Mouse (Mus musculus): ENCODE results near the gene Mterf2.

- TF ChIP-seq EP300 (IDR thresholded peaks at IDR 0.05; ENCODE audit: low read length), result no peak
- TF ChIP-seq POLR2A (IDR thresholded peaks at IDR 0.05; ENCODE audit: low read depth, low read length), result peak; percentile 72
- no peak for TF ChIP-seq ZNF384 (IDR thresholded peaks at IDR 0.05; ENCODE audit: low read depth, low read length)
- TF ChIP-seq NELFE (IDR thresholded peaks at IDR 0.05; ENCODE audit: low read depth, low read length), result peak; percentile 59
- no peak for TF ChIP-seq MAX (IDR thresholded peaks at IDR 0.05; ENCODE audit: low read length)
- peak in 1 of 2 experiments; percentile 64; a peak in 2 of 4 replicates for TF ChIP-seq CTCF (conservative IDR thresholded peaks at IDR 0.05 in 1 of 2, IDR thresholded peaks at IDR 0.05 in 1 of 2; ENCODE audit: low read depth in 2 of 2, low read length in 2 of 2)
Observed at GRCm38 (mm10) chr10:85127395-85128287, at the start of gene Mterf2.

All from CH12.LX (cell line).